Mouse (Mus musculus) small intestine, adult 2 months (tissue): Measurements from ENCODE around the gene Grhl3. TPM values are rescaled to one million over a fixed set of nuclear protein-coding genes. Genes with fewer than 3 reads are reported as not detected.

Experiments used
- H3K27ac ChIP-seq: fragments of 200-500 bp; 2 replicates; pipeline ENCODE4 v1.5.1; 2012; ENCODE audit warnings: low read depth, low read length, control low read depth, inconsistent platforms; ENCODE audit not compliant: insufficient read depth
- H3K27me3 ChIP-seq: fragments of 200-500 bp; 2 replicates; pipeline ENCODE4 v1.6.1; 2012; ENCODE audit warnings: mild to moderate bottlenecking, moderate library complexity, low read length, inconsistent platforms; ENCODE audit not compliant: control insufficient read depth, insufficient read depth
- H3K36me3 ChIP-seq: fragments of 200-500 bp; 2 replicates; pipeline ENCODE4 v1.6.1; 2012; ENCODE audit warnings: mild to moderate bottlenecking, low read length, control low read depth, inconsistent platforms; ENCODE audit not compliant: control insufficient read depth, insufficient read depth
- H3K4me1 ChIP-seq: fragments of 200-500 bp; 2 replicates; pipeline ENCODE4 v1.6.1; 2012; ENCODE audit warnings: low read length, inconsistent platforms, mixed read lengths; ENCODE audit not compliant: control insufficient read depth, insufficient read depth, insufficient read length
- H3K4me3 ChIP-seq: fragments of 200-500 bp; 2 replicates; pipeline ENCODE4 v1.5.1; 2012; ENCODE audit warnings: low read depth, mild to moderate bottlenecking, control low read depth, inconsistent platforms, low read length, moderate library complexity
- CTCF ChIP-seq: fragments of 200-500 bp; IDR thresholded peaks from 2 replicates; pipeline ENCODE4 v1.5.1; 2012; ENCODE audit warnings: low read depth, mild to moderate bottlenecking, control low read depth, inconsistent platforms, low read length, moderate library complexity, mixed read lengths; ENCODE audit not compliant: insufficient replicate concordance, insufficient read length; ENCODE audit errors: extremely low read depth
- POLR2A ChIP-seq: fragments of 200-500 bp; IDR thresholded peaks from 2 replicates; pipeline ENCODE4 v1.6.1; 2012; ENCODE audit warnings: low read depth, mild to moderate bottlenecking, control low read depth, inconsistent platforms, low read length, moderate library complexity
- WGBS: fragments of 180-500 bp; shearing (Covaris S2); methylation state at CpG from one replicate; pipeline ENCODE4 v1.1.7; 2018; 5-methylcytosine and 5-hydroxymethylcytosine counted together
- polyA plus RNA-seq: library from polyadenylated mRNA; depleted of rRNA; stranded (reverse); fragments of >200 nt; gene quantifications from 2 replicates; pipeline ENCODE4 v1.2.3, GENCODE M21; 2012

The Grhl3 gene
- polyA plus RNA-seq, 1 experiment, result 0.19 TPM

DNA sequence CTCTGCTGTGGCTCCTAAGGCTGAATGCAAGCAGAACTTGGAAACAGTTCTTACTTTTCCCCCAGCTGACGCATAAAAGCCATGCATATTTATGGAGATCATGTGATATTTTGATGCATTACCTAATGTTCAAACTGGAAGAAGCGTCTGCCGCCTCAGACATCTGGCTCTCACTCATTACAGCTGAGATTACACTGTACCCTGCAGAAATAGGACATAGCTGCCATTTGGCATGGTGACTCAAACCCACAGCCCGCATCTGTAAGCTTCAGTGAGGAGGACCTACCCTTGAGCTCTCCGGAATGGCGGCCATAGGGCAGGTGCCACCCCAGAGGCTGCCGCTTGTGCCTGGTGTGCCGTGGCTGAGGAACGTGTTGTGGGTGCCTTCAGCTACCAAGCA, 42.2 kb downstream of the Grhl3 start:
- H3K27me3 ChIP-seq, result no peaks in the 10 kb centered on the region
- no peak overlapping the region for H3K27ac ChIP-seq
- peaks cover 5% of the 10 kb centered on the region; the same call in 1 of the 2 replicates for H3K4me1 ChIP-seq
- WGBS, result 93% methylated on average over 9 of the region's 9 CpGs
- no peaks in the 10 kb centered on the region for H3K36me3 ChIP-seq
- no peak overlapping the region for H3K4me3 ChIP-seq
- TF ChIP-seq POLR2A, result no peak
- TF ChIP-seq CTCF, result no peak

DNA sequence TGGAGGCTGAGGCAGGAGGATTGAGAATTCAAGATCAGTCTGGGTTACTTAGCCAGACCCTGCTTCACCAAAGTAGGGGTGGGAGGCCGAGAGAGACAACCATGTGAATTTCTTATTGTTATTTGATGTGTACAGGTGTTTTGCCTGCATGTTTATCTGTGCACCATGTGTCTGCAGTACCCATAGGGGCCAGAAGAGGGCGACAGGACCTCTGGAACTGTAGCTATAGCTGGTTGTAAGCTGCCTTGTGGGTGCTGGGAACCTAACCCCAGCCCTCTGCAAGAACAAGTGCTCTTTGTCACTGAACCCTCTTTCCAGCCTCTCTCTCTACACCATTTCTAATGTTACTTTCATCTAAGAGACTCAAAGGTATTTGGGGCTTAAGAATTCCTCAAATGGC, 43.2 kb downstream of the Grhl3 start:
- H3K36me3 ChIP-seq, result no peaks in the 10 kb centered on the region
- H3K27ac ChIP-seq, result no peak overlapping the region
- peaks cover 5% of the 10 kb centered on the region; the same call in 1 of the 2 replicates for H3K4me1 ChIP-seq
- no peak overlapping the region for H3K4me3 ChIP-seq
- 61% methylated on average over 2 of the region's 2 CpGs for WGBS
- TF ChIP-seq CTCF (peak; percentile 25; the same call in 1 of the 2 replicates), POLR2A (no peak)
- no peaks in the 10 kb centered on the region for H3K27me3 ChIP-seq

DNA sequence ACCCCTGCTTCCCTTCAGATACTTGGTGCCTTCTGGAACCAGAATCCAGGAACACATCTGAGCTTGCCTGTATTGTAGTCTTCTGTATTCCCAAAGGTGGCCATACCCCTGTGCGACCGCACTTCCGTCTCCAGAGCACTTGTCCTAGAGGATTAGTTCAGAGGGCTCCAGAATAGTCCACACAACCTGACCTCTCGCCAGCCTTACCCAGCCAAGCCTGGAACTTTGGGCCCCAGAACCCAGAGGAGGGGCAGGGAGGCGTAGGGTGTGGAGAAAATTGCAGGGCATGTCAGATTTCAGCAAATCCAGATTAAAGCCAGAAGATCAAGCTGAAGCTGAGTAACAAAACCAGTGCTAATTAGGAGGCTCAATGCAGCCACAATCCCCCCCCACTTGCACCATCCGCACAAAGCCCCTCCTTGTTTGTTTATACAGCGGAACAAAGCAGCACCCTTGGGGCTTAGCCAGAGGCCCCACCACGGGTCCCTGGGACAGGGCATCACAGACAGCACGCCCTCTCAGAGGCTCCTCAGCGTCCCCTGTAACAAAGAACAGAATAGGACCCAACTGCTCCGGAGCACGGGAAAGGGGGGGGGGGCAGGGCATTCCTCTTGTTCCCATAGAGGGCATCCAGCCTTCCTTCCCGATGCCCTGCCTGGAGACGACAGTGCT, 47.3 kb downstream of the Grhl3 start:
- no peak overlapping the region for H3K27ac ChIP-seq
- H3K27me3 ChIP-seq, result no peaks in the 10 kb centered on the region
- WGBS, result 76% methylated on average over 14 of the region's 14 CpGs
- peaks cover 5% of the 10 kb centered on the region; the same call in 1 of the 2 replicates for H3K4me1 ChIP-seq
- no peak for TF ChIP-seq POLR2A
- TF ChIP-seq CTCF, result no peak
- H3K36me3 ChIP-seq, result no peaks in the 10 kb centered on the region
- no peak overlapping the region for H3K4me3 ChIP-seq

DNA sequence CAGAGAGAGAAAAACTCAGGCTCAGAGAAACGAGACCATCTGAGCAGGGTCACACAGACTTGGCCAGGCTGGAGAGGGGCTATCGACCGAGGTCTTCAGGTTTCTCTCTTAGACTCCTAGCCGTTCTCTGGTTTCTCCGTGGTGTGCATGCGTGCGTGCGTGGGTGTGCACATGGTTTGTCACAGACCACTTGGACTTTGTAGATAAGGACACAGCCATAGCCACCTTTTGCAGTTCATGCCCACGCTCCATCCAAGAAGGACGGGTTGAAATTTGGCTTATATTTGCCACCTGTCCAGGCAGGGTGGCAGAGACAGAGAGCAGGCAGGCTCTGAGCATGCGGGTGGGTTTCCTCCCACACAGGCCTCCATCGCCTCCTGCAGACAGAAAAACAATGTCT, 48.4 kb downstream of the Grhl3 start:
- Histone ChIP-seq H3K4me3 (no peak overlapping the region), H3K4me1 (peaks cover 4% of the 10 kb centered on the region; the same call in 1 of the 2 replicates), H3K36me3 (no peaks in the 10 kb centered on the region), H3K27me3 (no peaks in the 10 kb centered on the region), H3K27ac (no peak overlapping the region)
- 80% methylated on average over 12 of the region's 12 CpGs for WGBS
- TF ChIP-seq POLR2A, result no peak
- no peak for TF ChIP-seq CTCF

DNA sequence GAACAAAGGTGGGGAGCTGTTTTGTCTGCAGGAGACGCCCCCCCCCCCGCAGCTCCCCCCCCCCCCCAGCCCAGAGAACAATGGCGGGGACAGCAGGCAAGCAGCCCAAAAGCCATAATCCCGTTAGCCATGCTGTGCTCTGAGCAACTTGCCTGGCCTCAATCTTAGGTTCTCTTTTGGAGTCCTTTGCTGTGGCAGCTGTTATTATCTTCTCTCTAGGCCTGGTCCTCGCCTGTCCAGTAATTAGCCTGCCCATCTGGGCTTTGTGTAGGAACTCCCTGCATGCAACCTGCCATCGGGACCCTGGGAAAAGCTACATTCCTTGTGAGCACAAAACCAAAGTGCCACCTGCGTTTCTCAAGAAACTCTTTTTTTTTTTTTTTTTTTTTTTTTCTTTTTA, 49.5 kb downstream of the Grhl3 start:
- TF ChIP-seq CTCF (no peak), POLR2A (no peak)
- H3K4me1 ChIP-seq, result peaks cover 3% of the 10 kb centered on the region; the same call in 1 of the 2 replicates
- H3K27me3 ChIP-seq, result no peaks in the 10 kb centered on the region
- no peak overlapping the region for H3K4me3 ChIP-seq
- H3K27ac ChIP-seq, result no peak overlapping the region
- 11% methylated on average over 6 of the region's 7 CpGs for WGBS
- no peaks in the 10 kb centered on the region for H3K36me3 ChIP-seq

DNA sequence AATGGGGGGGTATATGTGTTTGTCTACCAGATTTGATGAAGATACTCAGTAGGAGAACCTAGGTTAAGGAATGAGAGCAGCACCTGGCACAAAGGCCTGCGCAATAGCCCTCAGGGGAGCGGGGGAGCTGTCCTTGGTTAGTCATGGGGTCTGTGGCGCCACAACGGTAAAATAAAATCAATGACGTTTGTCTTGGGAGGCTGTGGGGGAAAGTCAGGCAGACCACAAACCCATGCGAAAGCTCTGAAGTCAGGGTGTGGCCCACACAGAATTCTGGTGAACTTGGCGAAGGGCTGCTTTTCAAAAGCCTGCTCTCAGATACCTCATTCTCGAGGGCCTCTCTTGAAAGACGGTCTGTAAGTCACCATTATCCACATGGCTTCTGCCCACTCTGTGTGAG, 53.0 kb downstream of the Grhl3 start:
- 79% methylated on average over 9 of the region's 9 CpGs for WGBS
- Histone ChIP-seq H3K27ac (no peak overlapping the region), H3K4me3 (no peak overlapping the region), H3K4me1 (peaks cover 16% of the 10 kb centered on the region), H3K27me3 (no peaks in the 10 kb centered on the region), H3K36me3 (no peaks in the 10 kb centered on the region)
- no peak for TF ChIP-seq CTCF

DNA sequence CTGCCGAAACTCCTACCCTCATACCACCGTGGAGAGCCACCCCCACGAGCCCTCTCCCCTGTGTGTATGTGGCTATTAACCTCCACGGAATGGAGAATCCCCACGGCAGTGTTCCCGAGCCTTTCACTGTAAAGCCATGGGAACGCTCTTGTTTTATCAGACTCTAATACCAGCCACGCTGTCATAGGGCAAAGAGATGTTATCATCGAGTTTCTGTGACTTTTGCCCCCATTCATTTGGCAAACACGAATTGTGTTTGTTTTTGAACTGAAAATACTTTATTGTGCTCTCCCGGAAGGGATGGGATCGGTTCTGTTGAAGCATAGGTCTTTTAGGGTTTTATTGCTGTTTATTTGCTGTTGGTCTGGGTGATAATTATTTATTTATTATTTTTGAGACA, 55.3 kb downstream of the Grhl3 start:
- TF ChIP-seq CTCF (no peak), POLR2A (no peak)
- WGBS, result 26% methylated on average over 12 of the region's 12 CpGs
- H3K27ac ChIP-seq, result peak overlapping the region; percentile 80

More for the DNA sequence above, 55.3 kb downstream of the Grhl3 start:
- peaks cover 30% of the 10 kb centered on the region for H3K4me1 ChIP-seq
- no peaks in the 10 kb centered on the region for H3K27me3 ChIP-seq
- H3K4me3 ChIP-seq, result 0 out of 2 replicates have a peak overlapping the region, but pooled peaks have one; percentile 3
- H3K36me3 ChIP-seq, result no peaks in the 10 kb centered on the region
